Mouse (Mus musculus) lung, adult 2 months (tissue): Measurements from ENCODE around the gene Scn11a.

Experiments
- CTCF ChIP-seq: fragments of 200-500 bp; IDR thresholded peaks from 2 replicates; pipeline ENCODE4 v1.5.1; 2011; ENCODE audit warnings: mild to moderate bottlenecking, low read length, control low read depth; ENCODE audit not compliant: insufficient read depth
- POLR2A ChIP-seq: fragments of 200-500 bp; IDR thresholded peaks from 2 replicates; pipeline ENCODE4 v1.6.1; 2011; ENCODE audit warnings: low read depth, mild to moderate bottlenecking, control low read depth, low read length, borderline replicate concordance; ENCODE audit errors: extremely low read depth

DNA sequence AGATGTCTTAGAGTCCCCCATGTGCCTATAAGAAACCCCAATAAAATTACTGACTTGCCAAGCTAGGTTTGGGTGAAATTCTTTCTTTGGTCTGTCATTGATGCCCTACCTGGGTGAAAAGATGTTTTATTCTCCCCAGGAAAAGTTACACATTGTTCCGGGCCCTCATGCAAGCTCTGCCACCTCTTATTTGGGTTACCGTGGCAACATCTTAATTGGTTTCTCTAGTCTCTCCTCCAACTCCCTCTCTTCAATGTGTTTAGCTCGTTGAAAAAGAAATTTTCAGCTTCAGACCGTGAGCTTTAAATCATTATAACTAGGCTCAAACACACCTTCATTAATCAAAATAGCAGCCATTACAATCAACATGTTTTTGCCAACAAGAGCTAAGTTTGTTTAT, 28.5 kb downstream of the Scn11a start:
- no peak for TF ChIP-seq CTCF
- TF ChIP-seq POLR2A, result no peak
